Mouse (Mus musculus): ENCODE data around the gene Mus81.

GRCm38 (mm10) chr19:5513005-5513349, 24.8 kb upstream of the Mus81 start:
- TF ChIP-seq ZNF384 (IDR thresholded peaks at IDR 0.05; ENCODE audit: low read depth, low read length) (no peak), ZC3H11A (IDR thresholded peaks at IDR 0.05; ENCODE audit: borderline replicate concordance, low read depth, low read length) (no peak)

Data from ES-E14 (cell line).